Mouse (Mus musculus) CD8-positive naive resting alpha-beta T cell, adult 2 months (primary cell): ENCODE data around the gene Ddr2.
"Not testable (repeated sequence)": the region's sequence is repeated elsewhere in the genome, so short reads cannot be mapped to it uniquely, and the experiment has no call there.

ENCODE experiments used
- DNase-seq, 2 experiments: peaks; one replicate each; pipeline ENCODE4 v3.0.0; 2022; ENCODE audit warnings: low read depth in 2 of 2, low spot score in 2 of 2

Gene Ddr2

GRCm38 (mm10) chr1:170102814-170103213 is 7.7 kb downstream of the Ddr2 start:
- not testable (repeated sequence) for DNase-seq

- DNase-seq = no peak
These were observed 23.9 kb downstream of the Ddr2 start for GRCm38 (mm10) chr1:170086631-170087030.

- no peak for DNase-seq
These were observed 26.3 kb downstream of the Ddr2 start for GRCm38 (mm10) chr1:170084151-170084796.

- no peak for DNase-seq
These were observed 29.7 kb downstream of the Ddr2 start for GRCm38 (mm10) chr1:170080907-170081306.

GRCm38 (mm10) chr1:170079465-170079864 is 31.1 kb downstream of the Ddr2 start:
- no peak for DNase-seq

- no peak for DNase-seq
These were observed 34.2 kb downstream of the Ddr2 start for GRCm38 (mm10) chr1:170076339-170076738.

GRCm38 (mm10) chr1:170073768-170074167 is 36.8 kb downstream of the Ddr2 start:
- DNase-seq = no peak

GRCm38 (mm10) chr1:170069143-170069542 is 41.4 kb downstream of the Ddr2 start:
- no peak for DNase-seq

- DNase-seq = no peak
These were observed 44.6 kb downstream of the Ddr2 start for GRCm38 (mm10) chr1:170065931-170066330.

GRCm38 (mm10) chr1:170065009-170065408 is 45.6 kb downstream of the Ddr2 start:
- no peak for DNase-seq

GRCm38 (mm10) chr1:170064083-170064494 is 46.5 kb downstream of the Ddr2 start:
- DNase-seq = no peak

GRCm38 (mm10) chr1:170060214-170060613 is 50.3 kb downstream of the Ddr2 start:
- no peak for DNase-seq

GRCm38 (mm10) chr1:170059347-170059746 is 51.2 kb downstream of the Ddr2 start:
- DNase-seq = no peak

GRCm38 (mm10) chr1:170058051-170058450 is 52.5 kb downstream of the Ddr2 start:
- no peak for DNase-seq

- DNase-seq = no peak
These were observed 53.0 kb downstream of the Ddr2 start for GRCm38 (mm10) chr1:170057607-170058006.

GRCm38 (mm10) chr1:170056921-170057320 is 53.6 kb downstream of the Ddr2 start:
- no peak for DNase-seq

- no peak for DNase-seq
These were observed 54.3 kb downstream of the Ddr2 start for GRCm38 (mm10) chr1:170056214-170056613.

GRCm38 (mm10) chr1:170052469-170053065 is 58.0 kb downstream of the Ddr2 start:
- DNase-seq = no peak

GRCm38 (mm10) chr1:170051631-170052177 is 58.9 kb downstream of the Ddr2 start:
- DNase-seq = no peak

- DNase-seq = no peak
These were observed 62.1 kb downstream of the Ddr2 start for GRCm38 (mm10) chr1:170048434-170048833.

GRCm38 (mm10) chr1:170044726-170045471 is 65.7 kb downstream of the Ddr2 start:
- DNase-seq = no peak

GRCm38 (mm10) chr1:170043753-170044152 is 66.8 kb downstream of the Ddr2 start:
- no peak for DNase-seq
